Mouse (Mus musculus) left cerebral cortex, postnatal 14 days (tissue): ENCODE measurements at regions not wholly inside any gene's neighbourhood (a gene's known extent, or its start where the extent isn't known, plus 50 kb on each side); places are given as distances from the start of the nearest gene placed in this dataset.
A peak's percentile ranks its signal among the peaks of the same experiment; 100 is the strongest.
"Not testable (repeated sequence)": the region's sequence is repeated elsewhere in the genome, so short reads cannot be mapped to it uniquely, and the experiment has no call there.

ENCODE experiments used
- DNase-seq, 2 experiments: peaks; one replicate each; pipeline ENCODE4 v3.0.0; 2021 to 2022; ENCODE audit warnings: low spot score in 2 of 2, mixed read lengths in 1 of 2
- intact Hi-C: fragments of 180-260 bp; cut with DNase I; formaldehyde crosslinking; loops from one replicate; pipeline ENCODE4 v1.15.1; 2025

- DNase-seq, intact Hi-C loops: not testable (repeated sequence)
These were observed 716.6 kb upstream of the 1700015G11Rik start for GRCm38 (mm10) chr7:52732161-52732560.

- intact Hi-C loops, result no loop called here
- DNase-seq, result no peak
These were observed 710.8 kb upstream of the 1700015G11Rik start for GRCm38 (mm10) chr7:52726236-52726905.

GRCm38 (mm10) chr7:52702464-52703145, 687.1 kb upstream of the 1700015G11Rik start:
- intact Hi-C loops, result no loop called here
- peak in 1 of 2 experiments; percentile 2 for DNase-seq

GRCm38 (mm10) chr7:52668341-52668740, 652.8 kb upstream of the 1700015G11Rik start:
- DNase-seq, result peak in 1 of 2 experiments; percentile 1
- intact Hi-C loops, result no loop called here
